Mouse (Mus musculus) testis, postnatal 10 days (tissue): ENCODE data around the gene Stxbp1.

Source experiments
- DNase-seq: peaks from one replicate; pipeline ENCODE4 v3.0.0; 2021; ENCODE audit warnings: low spot score

Stxbp1 gene

DNA sequence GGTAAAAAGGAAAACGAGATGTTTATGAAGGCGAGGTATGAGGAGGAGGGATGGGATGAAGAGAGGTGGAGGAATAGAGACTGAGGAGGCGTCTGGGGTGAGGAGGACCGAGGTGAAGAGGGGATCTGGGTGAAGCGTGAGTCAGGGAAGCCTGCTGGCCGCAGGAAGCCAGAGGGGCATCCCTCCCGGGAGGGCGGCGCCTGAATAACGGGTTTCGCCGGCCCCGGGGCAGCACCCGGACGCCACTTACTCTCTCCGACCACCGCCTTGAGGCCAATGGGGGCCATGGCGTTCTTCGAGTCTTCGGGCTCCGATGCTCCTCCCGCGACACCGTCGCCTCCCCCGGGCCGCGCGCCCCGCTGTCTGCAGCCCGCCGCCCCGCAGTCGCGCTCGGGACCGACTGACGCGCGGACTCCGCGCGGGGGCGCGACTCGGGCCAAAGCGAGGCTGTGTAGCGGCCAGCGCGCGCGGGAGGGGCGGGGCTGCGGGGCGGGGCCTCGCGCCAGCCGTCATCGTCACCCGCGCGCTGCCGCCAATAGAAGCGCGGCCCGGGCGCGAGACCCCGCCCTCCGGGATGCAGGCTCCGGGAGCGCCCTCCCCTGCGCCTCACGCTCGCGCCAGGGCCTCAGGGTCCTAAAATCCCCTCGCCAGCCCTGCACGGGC is at the start of gene Stxbp1:
Gene Stxbp1, minus strand, starts transcription at position 441 of the 663 bp plus-strand sequence.
- peak; percentile 96 for DNase-seq

DNA sequence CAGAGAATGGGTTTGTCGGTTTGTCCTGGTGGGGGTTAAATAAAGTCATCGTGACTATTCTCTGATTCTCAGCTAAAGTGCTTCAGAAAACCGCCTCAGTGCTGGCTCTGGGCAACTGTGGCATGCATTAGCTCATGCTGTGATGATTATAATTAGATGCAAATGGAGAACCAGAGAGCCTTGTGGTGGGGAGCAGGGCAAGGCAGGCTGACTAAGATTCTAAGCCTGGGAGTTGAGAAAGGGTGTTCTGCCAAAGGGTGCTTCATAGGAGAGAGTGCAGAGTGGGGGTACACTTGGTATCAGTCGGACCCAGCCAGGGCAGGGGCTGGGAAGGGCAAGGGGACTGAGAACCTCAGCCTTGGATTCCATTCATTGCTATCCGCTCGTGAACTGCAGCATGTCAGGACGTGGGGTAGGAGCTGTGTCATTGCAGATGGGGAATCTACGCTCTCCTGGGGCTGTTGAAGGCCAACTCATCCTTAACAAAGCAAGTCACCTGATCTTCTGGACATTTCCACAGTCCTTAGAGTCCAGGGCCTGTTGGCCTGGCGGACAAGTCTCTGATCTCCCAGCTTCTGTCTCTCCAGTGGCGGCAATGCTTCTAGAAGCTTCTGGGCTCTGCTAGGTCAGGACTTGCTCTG is 49.6 kb upstream of the Stxbp1 start:
- no peak for DNase-seq

DNA sequence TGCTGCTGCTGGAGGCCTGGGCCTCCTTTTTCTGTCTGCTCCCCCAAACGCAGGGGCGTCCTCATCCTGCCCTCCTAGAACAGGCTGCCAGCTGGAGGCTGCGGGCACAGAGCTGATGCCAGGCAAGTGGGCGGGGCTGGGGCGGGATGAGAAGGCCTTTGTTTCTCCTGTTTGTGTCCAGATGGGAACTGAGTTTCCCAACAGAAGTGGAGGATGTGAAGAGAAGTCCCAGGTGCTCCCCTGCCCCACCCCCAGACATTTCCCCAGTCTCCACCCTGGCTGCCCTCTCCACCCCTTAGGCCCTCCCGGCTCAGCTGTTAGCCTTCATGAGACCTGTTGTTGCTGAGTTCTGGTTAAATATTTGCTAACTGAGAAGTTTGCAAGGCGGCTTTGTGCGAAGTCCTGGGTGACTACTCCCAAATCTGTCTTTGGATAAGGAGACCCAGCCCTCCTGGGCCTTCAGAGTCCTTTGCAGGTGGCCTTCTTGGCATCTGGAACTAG is 48.6 kb upstream of the Stxbp1 start:
- DNase-seq = no peak

DNA sequence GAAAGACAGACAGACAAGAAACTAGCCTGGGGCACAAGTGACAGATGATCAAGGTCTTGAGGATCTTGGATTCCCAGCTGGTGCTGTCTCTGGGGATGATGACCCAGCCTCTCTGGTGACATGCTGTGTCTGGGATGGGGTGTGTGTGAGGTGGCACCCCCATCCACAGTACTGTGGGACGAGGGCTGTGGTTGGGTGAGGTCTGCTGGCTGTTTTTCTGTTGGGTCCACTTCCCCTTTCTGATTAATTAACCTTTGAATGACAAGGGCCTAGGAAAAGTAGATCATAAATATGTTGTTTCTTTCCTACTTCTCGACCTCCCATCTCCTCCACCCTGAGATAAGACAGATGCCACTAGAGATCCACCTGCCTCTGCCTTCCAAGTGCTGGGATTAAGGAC is 47.1 kb upstream of the Stxbp1 start:
- DNase-seq = no peak

DNA sequence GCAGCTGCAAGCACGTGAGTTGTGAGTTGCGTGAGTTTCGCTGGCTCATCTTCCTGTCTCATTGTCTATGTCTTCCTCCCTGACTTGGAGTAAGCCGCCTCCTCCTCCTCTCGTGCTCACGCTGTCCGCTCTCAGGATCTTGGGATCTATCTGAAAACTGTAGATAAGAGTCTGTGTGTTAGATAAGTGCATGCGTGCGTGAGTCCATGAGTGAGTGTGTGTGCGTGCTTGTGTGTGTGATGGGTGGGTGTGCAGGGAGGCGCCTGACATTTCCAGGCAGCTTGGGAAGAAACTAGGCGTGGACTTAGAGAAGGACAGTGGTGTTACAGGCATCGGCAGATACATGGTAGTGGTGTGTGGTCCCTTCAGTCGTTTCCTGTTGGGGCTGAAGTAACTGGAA is 45.4 kb upstream of the Stxbp1 start:
- DNase-seq = no peak

DNA sequence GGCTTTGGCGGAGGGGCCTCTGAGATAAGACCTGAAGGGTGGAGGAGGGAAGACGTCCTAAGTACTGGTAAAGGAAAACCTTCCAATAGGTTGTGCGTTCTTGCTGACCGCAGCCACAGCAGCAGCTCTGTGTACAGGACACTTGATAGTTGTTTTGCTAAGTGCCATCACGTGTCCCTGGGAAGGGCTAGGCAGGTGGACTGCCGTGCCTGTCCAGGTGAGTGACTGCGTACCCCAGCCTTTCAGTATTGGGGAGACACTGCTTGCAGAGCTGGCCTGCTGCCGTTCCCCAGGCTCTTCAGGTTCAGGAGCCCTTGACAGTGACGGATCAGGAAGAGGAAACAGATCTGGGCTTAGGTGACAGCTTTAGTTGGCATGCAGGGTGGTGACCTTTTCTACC is 44.2 kb upstream of the Stxbp1 start:
- no peak for DNase-seq

DNA sequence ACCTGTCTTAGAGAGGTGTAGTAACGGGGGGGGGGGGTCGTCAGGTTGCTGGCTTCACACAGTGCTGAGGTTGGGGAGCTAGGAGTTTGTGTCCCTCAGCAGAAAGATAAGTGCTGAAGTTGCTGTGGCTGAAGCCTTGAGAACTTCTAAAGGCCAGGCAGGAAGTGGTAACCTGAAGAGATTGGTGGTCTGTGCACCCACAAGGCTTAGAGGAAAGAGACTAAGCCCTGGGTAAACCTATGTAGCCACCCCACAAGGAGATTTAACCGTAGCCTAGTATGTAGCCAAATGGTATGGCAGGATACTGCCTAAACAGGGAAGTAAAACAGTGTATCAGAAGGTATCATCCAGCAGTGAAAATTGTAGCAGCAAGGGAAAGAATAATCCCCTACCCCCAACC is 43.2 kb upstream of the Stxbp1 start:
- no peak for DNase-seq

DNA sequence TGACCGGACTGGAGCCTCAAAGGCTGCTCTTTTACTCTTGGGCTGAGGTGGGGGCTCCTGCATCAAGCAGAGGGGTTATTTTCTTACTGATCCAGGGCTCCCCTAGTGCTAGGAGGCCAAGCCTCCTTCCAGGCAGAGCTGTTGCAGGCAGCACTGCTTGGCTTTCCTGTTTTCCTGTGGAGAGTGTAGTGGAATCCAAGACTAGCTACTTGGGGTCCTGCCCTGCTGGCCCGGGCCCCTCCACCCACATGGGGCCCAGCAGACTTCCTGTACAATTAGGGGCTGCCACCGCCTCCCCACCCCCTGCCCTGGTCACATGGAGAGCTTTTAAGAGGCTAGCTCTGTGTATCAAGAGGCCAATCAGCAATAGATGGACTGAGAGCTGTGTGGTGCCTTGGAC is 41.5 kb upstream of the Stxbp1 start:
- DNase-seq = no peak

DNA sequence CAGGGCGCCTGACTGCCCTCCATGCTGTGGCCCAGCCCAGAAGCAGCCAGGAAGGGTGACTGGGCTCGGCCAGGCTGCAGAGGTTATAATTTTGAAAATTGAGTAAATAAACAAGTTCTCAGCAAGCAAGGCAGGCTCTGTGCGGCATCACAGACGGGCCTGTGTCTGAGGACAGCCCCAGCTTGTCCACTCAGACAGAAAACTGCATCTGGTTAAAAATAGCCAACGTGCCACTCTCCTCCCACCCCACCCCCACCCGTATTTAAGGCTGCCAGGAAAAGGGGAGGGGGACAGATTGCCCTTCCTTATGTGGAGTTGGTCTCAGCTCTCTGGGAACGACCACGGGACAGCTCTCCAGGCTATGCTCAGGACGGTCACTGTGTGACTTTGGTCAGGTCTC is 41.0 kb upstream of the Stxbp1 start:
- no peak for DNase-seq

DNA sequence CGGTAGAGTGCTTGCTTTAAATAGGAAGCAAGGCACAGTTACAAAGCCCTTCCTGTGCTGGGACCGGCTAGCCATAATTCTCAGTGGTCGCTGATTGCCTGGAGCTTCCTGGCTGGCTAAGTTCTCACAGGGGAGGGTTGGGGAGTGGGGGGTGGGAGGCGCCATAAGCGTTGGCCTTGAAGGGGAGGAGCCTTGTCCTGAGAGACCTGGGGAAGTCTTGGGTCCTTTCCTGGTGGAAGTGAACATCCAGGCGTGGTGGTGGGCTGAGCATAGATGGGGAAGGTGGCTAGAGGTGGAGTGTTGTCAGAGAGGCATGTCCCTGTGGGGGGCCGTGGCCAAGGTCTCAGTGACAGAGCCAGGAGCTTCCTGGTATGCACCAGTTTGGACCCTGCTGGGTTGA is 37.7 kb upstream of the Stxbp1 start:
- DNase-seq = no peak

DNA sequence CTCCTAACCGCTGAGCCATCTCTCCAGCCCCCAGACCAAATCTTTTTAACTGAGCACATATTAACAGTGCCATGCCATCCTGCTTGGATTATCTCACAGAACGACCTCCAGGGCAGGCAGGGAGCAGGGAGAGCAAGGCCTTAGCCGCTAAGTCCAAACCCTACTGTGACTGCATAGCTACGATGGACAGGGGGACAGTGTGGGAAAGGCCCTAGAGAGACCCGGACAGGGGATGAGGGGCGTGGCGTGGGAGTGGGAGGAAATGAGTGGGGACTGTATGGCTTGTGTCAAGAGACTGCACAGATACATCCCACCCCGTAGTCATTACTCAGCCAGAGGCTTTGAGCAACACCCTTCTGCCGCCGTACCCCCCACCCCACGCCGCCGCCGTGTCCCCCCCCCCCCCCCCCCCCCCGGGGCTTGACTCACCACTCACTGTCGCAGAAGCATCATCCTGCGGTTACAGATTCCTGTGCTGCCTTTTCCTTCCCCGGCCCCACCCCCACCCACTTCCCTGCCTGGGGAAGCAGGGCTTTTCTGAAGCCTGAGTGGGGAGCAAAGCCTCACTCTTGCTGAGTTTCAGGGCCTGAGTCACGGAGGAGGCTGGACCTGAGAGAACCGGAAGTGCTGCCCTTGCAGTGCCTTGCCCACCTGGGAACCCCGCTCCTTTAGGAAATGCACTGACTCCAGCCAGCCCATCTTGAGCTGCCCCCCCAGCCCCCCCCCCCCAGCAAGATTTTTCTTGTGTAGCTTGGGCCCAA is 35.4 kb upstream of the Stxbp1 start:
- DNase-seq = no peak

DNA sequence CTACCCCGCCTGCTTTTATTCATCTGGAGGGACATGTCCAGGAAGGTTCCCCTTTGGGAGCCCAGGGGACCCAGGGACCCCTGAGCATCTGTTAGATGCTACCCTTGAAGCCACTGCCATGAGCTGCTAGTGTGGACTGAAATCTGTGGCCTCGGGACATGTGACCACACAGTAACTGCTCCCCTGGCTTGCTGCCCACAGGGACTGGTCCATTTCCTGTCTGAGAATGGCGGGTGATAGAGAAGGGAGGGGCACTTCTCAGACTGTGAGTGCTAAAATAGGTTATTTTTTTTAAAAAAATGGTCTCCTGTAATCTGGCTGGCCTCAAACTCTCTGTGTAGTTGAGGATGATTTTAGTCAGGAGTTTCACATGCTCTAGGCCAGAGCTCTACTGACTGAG is 34.7 kb upstream of the Stxbp1 start:
- peak; percentile 81 for DNase-seq

DNA sequence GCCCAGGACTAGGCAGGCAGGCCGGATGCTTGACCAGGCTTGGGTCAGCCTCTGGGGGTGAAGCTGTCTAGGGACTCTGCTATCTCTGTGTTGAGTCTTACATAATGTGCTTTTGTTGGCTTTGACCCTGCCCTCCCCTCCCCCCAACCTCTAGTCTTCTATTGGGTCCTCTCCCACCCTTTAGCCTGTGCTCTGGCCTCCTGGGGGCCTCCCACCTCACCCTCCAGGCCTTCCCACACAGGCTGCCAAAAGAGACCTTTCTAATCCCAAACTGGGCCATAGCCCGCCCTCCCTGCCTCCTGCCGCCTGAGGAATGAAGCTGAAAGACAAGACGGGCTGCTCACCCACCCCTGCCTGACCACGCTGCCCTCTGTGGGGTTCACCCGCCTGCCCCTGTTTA is 34.0 kb upstream of the Stxbp1 start:
- DNase-seq = no peak

DNA sequence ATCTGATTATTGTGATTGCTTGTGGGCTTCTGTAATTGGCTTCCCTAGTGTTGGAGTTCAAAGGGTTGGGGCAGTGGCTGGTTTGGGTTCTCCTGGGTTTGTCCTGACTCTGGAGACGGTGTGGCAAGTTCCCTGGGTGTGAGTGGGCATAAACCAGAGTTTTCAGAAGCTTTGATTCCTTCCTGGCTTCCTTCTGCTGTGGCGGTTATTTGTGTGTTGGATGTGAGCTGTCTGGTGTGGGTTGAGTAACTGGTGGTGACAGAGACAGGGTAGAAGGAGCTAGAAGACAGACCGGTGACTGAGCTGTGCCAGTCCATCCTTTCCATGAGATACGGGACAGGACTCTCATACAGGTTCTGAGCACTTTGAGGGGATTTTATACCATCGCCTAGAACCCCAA is 32.5 kb upstream of the Stxbp1 start:
- DNase-seq = no peak

DNA sequence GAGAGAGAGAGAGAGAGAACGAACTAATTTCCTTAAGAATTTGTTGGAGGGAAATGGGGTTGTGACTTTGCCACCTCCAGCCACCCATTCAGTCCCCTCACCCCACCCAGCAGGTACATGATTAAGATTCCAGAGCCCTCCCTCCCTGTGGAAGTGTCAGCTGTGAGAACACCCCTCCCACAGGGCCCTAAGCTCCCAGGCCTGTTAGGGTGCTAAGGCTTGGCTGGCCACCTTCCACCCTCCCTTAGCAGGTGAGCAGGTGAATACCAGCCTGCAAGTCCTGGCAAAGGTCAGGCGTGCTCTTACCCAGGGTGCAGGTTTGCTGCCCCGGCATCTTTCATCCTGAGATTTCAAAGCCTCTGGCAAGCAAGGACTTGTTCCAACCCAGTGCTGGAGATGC is 31.4 kb upstream of the Stxbp1 start:
- no peak for DNase-seq

DNA sequence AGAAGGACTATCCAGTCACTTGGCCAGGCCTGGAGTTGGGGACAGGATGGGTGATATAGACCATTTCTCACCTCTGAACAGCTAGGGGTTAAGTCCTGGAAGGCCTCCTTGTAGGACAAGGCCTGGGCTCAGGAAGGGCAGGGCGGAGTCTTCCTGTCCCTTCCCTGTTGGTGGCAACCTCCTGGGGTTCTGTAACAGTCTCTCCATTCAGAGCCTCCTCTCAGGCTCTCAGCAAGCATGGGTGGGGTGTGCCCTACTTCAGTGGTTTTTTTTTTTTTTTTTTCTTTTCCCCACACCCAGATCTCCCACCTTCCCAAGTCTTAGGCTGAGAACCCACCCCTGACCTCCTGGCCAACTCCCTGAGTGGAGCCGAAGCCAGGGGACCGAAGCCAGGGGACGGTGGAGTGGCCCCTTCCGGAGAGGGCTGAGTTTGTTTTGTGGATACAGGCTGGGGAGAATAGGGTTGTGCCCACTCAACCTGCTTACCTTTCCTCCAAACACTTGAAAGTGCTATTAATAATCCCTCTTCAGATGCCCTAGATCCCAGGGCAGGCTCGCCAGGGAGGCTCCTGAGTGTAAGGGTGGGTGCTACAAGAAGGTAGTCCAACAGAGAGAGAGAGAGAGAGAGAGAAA is 30.8 kb upstream of the Stxbp1 start:
- DNase-seq = no peak

DNA sequence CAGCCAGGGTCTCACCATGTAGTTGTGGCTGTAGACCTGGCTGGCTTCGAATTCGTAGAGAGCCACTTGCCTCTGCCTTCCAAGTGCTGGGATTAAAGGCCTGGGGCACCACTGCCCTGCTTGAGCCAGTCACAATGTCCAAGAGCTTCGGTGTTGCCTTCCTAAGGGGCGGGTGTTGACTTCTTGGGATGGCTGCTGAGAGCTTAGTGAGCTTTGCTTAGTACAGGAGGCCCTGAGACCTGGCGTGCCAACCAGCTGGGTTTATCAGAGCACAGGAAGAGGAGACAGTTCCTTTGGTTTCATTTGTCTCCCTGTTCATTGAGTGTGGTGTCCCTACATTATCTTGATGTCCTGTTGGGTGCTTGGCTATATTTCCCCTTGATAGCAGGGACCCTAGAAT is 30.3 kb upstream of the Stxbp1 start:
- no peak for DNase-seq

DNA sequence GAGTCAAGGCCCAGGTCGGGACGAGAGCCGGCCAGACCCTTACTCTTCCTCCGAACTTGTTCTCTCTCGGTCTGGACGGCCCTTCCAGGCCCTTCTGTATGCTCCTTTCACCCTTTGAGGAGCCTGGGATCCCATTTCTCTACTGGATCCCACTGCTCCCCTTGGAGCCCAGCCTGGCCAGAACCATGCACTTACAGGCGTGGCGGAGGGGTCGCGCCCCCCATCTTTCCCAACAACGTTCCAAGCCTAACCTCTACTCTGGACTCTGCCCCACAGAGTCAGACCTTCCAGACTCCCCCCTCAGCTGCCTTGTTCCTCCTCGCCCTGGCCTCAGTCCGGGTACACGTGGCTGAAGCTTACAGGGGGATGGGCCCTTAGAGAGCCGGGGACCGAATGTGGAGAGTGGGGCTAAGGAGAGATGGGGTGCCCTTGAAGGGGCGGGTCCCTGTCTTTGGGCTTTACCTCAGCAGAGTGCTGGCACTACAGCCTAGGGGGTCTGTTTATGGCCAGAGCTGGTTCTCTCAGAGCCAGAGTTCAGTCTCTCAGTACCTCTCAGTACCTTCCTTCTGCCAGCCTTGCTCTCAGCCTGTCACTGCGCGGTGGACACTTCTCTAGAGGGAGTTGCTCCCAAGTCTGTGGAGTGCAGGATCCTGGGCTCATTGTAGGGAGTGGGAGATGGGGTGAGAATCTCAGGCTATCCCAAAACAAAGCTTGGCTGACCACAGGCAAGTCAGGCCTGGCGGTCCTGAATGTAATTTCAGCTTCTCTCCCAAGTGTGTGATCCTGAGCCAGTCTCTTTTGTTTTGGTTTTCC is 29.7 kb upstream of the Stxbp1 start:
- DNase-seq = no peak

DNA sequence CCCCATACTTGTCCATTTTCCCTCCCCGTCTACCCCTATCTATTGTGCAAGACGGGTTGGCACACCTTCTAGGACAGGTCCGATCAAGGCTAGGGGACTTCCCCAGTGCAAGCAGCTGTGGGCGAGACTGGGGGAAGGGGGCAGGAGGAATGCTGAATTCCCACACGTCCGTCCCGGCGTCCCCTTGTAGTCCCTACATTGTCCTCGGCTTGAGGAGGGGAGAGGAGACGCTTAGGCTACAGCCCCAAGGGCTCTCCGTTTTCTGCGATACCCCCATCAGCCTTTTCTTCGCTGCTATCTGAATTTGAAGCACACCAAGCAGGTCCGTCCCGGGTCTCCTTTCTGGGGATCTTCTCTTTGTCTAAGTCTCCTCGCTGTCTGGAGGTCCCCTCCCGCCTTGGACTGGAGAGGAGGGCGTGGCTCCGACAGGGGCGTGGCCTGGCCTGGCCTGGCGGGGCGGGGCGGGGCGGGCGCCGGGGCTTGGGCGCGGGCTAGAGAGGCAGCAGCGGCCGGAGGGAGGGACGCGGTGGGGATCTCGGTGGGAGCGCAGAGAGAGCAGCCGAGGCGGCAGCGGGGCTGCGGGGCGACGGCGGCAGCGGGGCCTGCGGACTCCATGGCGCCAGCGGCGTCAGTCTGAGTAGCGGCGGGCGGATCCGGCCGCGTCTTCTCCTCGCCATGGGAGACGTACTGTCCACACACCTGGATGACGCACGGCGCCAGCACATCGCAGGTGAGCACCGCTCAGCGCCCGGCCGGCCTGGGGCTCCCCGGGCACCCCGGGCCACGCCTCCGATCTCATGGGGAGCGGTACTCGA is 28.8 kb upstream of the Stxbp1 start, which contains the start of gene Fam129b:
Gene Fam129b, plus strand, starts transcription at position 440 of the 815 bp plus-strand sequence.
- DNase-seq = peak; percentile 93

DNA sequence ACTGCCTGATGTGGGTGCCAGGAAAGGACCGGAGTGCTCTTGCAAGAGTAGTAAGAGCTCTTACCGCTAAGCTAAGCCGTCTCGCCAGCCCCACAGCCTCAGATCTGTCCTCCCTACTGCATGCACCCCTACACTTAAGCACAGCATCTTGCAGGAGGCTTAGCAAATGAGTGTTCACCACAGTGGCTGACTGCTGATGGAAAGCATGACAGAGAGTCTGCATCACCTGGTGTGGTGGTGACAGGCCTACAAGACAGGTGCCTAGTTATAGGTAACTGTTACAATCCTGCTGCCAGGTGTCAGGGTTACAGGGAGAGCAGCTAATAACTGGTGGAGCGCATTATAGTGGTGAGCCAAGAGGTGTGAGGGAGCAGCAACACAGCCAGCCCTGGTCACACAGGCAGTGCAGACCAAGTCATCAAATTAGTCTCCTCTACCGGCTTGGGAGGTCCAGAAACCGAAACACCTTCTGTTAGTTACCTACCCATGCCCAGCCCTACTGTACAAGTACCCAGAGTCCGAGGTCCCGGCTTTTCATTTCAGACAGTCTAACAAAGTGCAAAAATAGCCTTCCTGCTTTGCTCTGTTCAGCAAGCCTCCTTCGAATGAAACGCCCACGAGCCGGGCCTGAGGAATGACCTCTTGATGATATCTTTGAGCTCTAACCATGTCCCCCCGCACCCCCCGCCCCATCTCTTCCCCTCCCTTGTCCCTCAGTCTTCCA is 28.1 kb upstream of the Stxbp1 start:
- no peak for DNase-seq
